Mouse (Mus musculus) midbrain, embryonic 10.5 days (tissue): ENCODE results near the gene Cpxm1. TPM values are rescaled to one million over a fixed set of nuclear protein-coding genes. Genes with fewer than 3 reads are reported as not detected.
A peak's percentile ranks its signal among the peaks of the same experiment; 100 is the strongest.
"Not testable (repeated sequence)": the region's sequence is repeated elsewhere in the genome, so short reads cannot be mapped to it uniquely, and the experiment has no call there.

Experiments
- DNase-seq: peaks from one replicate; pipeline ENCODE4 v3.0.0-alpha.2; 2017; ENCODE audit warnings: low spot score
- H3K27ac ChIP-seq: fragments of 300-500 bp; sonication (generic); replicated peaks from 2 replicates; pipeline ENCODE4 v1.5.1; 2016; ENCODE audit warnings: mild to moderate bottlenecking
- H3K27me3 ChIP-seq: fragments of 300-500 bp; sonication (generic); 2 replicates; pipeline ENCODE4 v1.6.1; 2016; ENCODE audit warnings: low read depth, mild to moderate bottlenecking; ENCODE audit not compliant: poor library complexity, severe bottlenecking
- H3K36me3 ChIP-seq: fragments of 300-500 bp; sonication (generic); 2 replicates; pipeline ENCODE4 v1.6.1; 2016; ENCODE audit warnings: mild to moderate bottlenecking, moderate library complexity
- H3K4me1 ChIP-seq: fragments of 300-500 bp; sonication (generic); 2 replicates; pipeline ENCODE4 v1.6.1; 2016
- H3K4me3 ChIP-seq: fragments of 300-500 bp; sonication (generic); 2 replicates; pipeline ENCODE4 v1.5.1; 2016; ENCODE audit warnings: mild to moderate bottlenecking, moderate library complexity
- H3K9me3 ChIP-seq: fragments of 300-500 bp; sonication (generic); replicated peaks from 2 replicates; pipeline ENCODE4 v1.6.1; 2016; ENCODE audit warnings: mild to moderate bottlenecking
- WGBS: fragments of 180-500 bp; shearing (Covaris S2); methylation state at CpG from one replicate; pipeline ENCODE4 v1.1.7; 2016; 5-methylcytosine and 5-hydroxymethylcytosine counted together
- polyA plus RNA-seq: library from polyadenylated mRNA; unstranded; fragments of >200 nt; fragmentation: Nextera tagmentation; extraction: Ambion mirVana; gene quantifications from 2 replicates; pipeline ENCODE4 v1.2.1, GENCODE M21; 2016

Gene Cpxm1
- polyA plus RNA-seq, 1 experiment from 2014 or later, result 40.7 TPM

GRCm38 (mm10) chr2:130390993-130391625 is 6.3 kb downstream of the Cpxm1 start:
- H3K36me3 ChIP-seq, result peaks cover 35% of the 10 kb centered on the region

GRCm38 (mm10) chr2:130388796-130389195 is 8.6 kb downstream of the Cpxm1 start:
- DNase-seq, result no peak
- Histone ChIP-seq H3K9me3 (no peaks in the 10 kb centered on the region), H3K27ac (no peak overlapping the region), H3K27me3 (peaks cover 3% of the 10 kb centered on the region; the same call in 1 of the 2 replicates), H3K4me1 (no peaks in the 10 kb centered on the region), H3K36me3 (peaks cover 19% of the 10 kb centered on the region), H3K4me3 (no peak overlapping the region)
- 73% methylated on average over 2 of the region's 2 CpGs for WGBS

More at GRCm38 (mm10) chr2:130390993-130391625, 6.3 kb downstream of the Cpxm1 start:
- DNase-seq, result no peak
- 89% methylated on average over 11 of the region's 11 CpGs for WGBS
- peaks cover 8% of the 10 kb centered on the region; the same call in 1 of the 2 replicates for H3K27me3 ChIP-seq
- no peak overlapping the region for H3K27ac ChIP-seq
- H3K4me1 ChIP-seq, result no peaks in the 10 kb centered on the region
- H3K4me3 ChIP-seq, result no peak overlapping the region
- H3K9me3 ChIP-seq, result no peaks in the 10 kb centered on the region

- Histone ChIP-seq H3K4me3 (no peak overlapping the region), H3K27me3 (peaks cover 3% of the 10 kb centered on the region; the same call in 1 of the 2 replicates), H3K36me3 (peaks cover 7% of the 10 kb centered on the region; the same call in 1 of the 2 replicates), H3K4me1 (no peaks in the 10 kb centered on the region), H3K27ac (no peak overlapping the region), H3K9me3 (no peaks in the 10 kb centered on the region)
- 83% methylated on average over 1 of the region's 1 CpGs for WGBS
- no peak for DNase-seq
These were observed 11.2 kb downstream of the Cpxm1 start for GRCm38 (mm10) chr2:130386212-130386611.

GRCm38 (mm10) chr2:130383895-130384294 is 13.5 kb downstream of the Cpxm1 start:
- Histone ChIP-seq H3K36me3 (no peaks in the 10 kb centered on the region), H3K27ac (no peak overlapping the region), H3K27me3 (peaks cover 3% of the 10 kb centered on the region; the same call in 1 of the 2 replicates), H3K9me3 (no peaks in the 10 kb centered on the region), H3K4me3 (no peak overlapping the region), H3K4me1 (no peaks in the 10 kb centered on the region)
- WGBS, result 87% methylated on average over 6 of the region's 6 CpGs
- no peak for DNase-seq

- H3K4me1 ChIP-seq, result no peaks in the 10 kb centered on the region
- no peak overlapping the region for H3K4me3 ChIP-seq
- H3K27ac ChIP-seq, result no peak overlapping the region
- H3K9me3 ChIP-seq, result no peaks in the 10 kb centered on the region
- H3K27me3 ChIP-seq, result peaks cover 3% of the 10 kb centered on the region; the same call in 1 of the 2 replicates
- H3K36me3 ChIP-seq, result no peaks in the 10 kb centered on the region
- DNase-seq, result no peak
- whole genome bisulfite sequencing, result 59% methylated on average over 3 of the region's 3 CpGs
These were observed 14.2 kb downstream of the Cpxm1 start for GRCm38 (mm10) chr2:130383205-130383604.

GRCm38 (mm10) chr2:130374951-130375350 is 22.4 kb downstream of the Cpxm1 start:
- Histone ChIP-seq H3K9me3 (no peaks in the 10 kb centered on the region), H3K4me3 (no peak overlapping the region), H3K36me3 (no peaks in the 10 kb centered on the region), H3K4me1 (peaks cover 11% of the 10 kb centered on the region), H3K27me3 (no peaks in the 10 kb centered on the region; the same call in 1 of the 2 replicates), H3K27ac (no peak overlapping the region)
- WGBS, result 86% methylated on average over 4 of the region's 4 CpGs
- no peak for DNase-seq

- H3K27ac ChIP-seq, H3K4me3 ChIP-seq, H3K9me3 ChIP-seq, DNase-seq, H3K27me3 ChIP-seq, H3K36me3 ChIP-seq: not testable (repeated sequence)
- peaks cover 15% of the 10 kb centered on the region for H3K4me1 ChIP-seq
- WGBS, result 65% methylated on average over 1 of the region's 1 CpGs
These were observed 24.3 kb downstream of the Cpxm1 start for GRCm38 (mm10) chr2:130373026-130373425.

- Histone ChIP-seq H3K4me1 (peaks cover 30% of the 10 kb centered on the region), H3K9me3 (no peaks in the 10 kb centered on the region), H3K27ac (no peak overlapping the region), H3K4me3 (no peak overlapping the region), H3K36me3 (no peaks in the 10 kb centered on the region), H3K27me3 (peaks cover 46% of the 10 kb centered on the region)
- WGBS, result 68% methylated on average over 4 of the region's 4 CpGs
- no peak for DNase-seq
These were observed 30.0 kb downstream of the Cpxm1 start for GRCm38 (mm10) chr2:130367386-130367785.

GRCm38 (mm10) chr2:130365211-130366094 is 31.9 kb downstream of the Cpxm1 start:
- peak overlapping the region; percentile 46; the same call in 1 of the 2 replicates for H3K27ac ChIP-seq

GRCm38 (mm10) chr2:130362511-130363026 is 34.8 kb downstream of the Cpxm1 start:
- Histone ChIP-seq H3K36me3 (no peaks in the 10 kb centered on the region), H3K27ac (no peak overlapping the region), H3K9me3 (no peaks in the 10 kb centered on the region), H3K4me3 (peak overlapping the region; percentile 30; the same call in 1 of the 2 replicates), H3K27me3 (peaks cover 88% of the 10 kb centered on the region), H3K4me1 (peaks cover 24% of the 10 kb centered on the region)
- 3% methylated on average over 14 of the region's 14 CpGs for WGBS
- peak; percentile 55 for DNase-seq

More at GRCm38 (mm10) chr2:130365211-130366094, 31.9 kb downstream of the Cpxm1 start:
- peak; percentile 40 for DNase-seq
- H3K4me3 ChIP-seq, result peak overlapping the region; percentile 59
- H3K27me3 ChIP-seq, result peaks cover 66% of the 10 kb centered on the region
- H3K9me3 ChIP-seq, result no peaks in the 10 kb centered on the region
- WGBS, result 7% methylated on average over 30 of the region's 30 CpGs
- H3K4me1 ChIP-seq, result peaks cover 33% of the 10 kb centered on the region
- H3K36me3 ChIP-seq, result no peaks in the 10 kb centered on the region

GRCm38 (mm10) chr2:130358852-130359251 is 38.5 kb downstream of the Cpxm1 start:
- no peaks in the 10 kb centered on the region for H3K9me3 ChIP-seq
- no peak overlapping the region for H3K4me3 ChIP-seq
- DNase-seq, result no peak
- no peaks in the 10 kb centered on the region for H3K36me3 ChIP-seq
- peaks cover 56% of the 10 kb centered on the region for H3K27me3 ChIP-seq
- H3K4me1 ChIP-seq, result peaks cover 14% of the 10 kb centered on the region
- no peak overlapping the region for H3K27ac ChIP-seq
- 27% methylated on average over 5 of the region's 5 CpGs for WGBS

GRCm38 (mm10) chr2:130357551-130357950 is 39.8 kb downstream of the Cpxm1 start:
- peaks cover 11% of the 10 kb centered on the region for H3K4me1 ChIP-seq
- H3K27me3 ChIP-seq, result peaks cover 43% of the 10 kb centered on the region
- no peaks in the 10 kb centered on the region for H3K9me3 ChIP-seq
- no peaks in the 10 kb centered on the region for H3K36me3 ChIP-seq
- no peak overlapping the region for H3K27ac ChIP-seq
- DNase-seq, result no peak
- H3K4me3 ChIP-seq, result no peak overlapping the region
- 92% methylated on average over 5 of the region's 5 CpGs for WGBS
